Mouse (Mus musculus) lung, postnatal 0 days (tissue): ENCODE results near the gene Notch4.

Experiments
- CTCF ChIP-seq: IDR thresholded peaks from 2 replicates; pipeline ENCODE4 v1.5.1; 2016; ENCODE audit warnings: antibody characterized with exemption, mild to moderate bottlenecking
- EP300 ChIP-seq: IDR thresholded peaks from 2 replicates; pipeline ENCODE4 v1.6.1; 2016; ENCODE audit warnings: antibody characterized with exemption, mild to moderate bottlenecking, control low read depth

- TF ChIP-seq CTCF (no peak), EP300 (no peak)
Observed at GRCm38 (mm10) chr17:34630761-34631301, 66.8 kb downstream of the Notch4 start.
